Mouse (Mus musculus) MN1 (cell line): ENCODE results near the gene Bbip1.

Experiments used
- DNase-seq: peaks from one replicate; pipeline ENCODE4 v3.0.0-alpha.2; 2016; ENCODE audit warnings: low spot score

Gene Bbip1

GRCm38 (mm10) chr19:53890781-53891251, 53.6 kb downstream of the Bbip1 start:
- no peak for DNase-seq

- DNase-seq: no peak
Observed at GRCm38 (mm10) chr19:53890274-53890673, 54.2 kb downstream of the Bbip1 start.

- no peak for DNase-seq
Observed at GRCm38 (mm10) chr19:53889555-53889954, 54.9 kb downstream of the Bbip1 start.

GRCm38 (mm10) chr19:53888331-53888730, 56.1 kb downstream of the Bbip1 start:
- no peak for DNase-seq

GRCm38 (mm10) chr19:53887822-53888221, 56.6 kb downstream of the Bbip1 start:
- no peak for DNase-seq

GRCm38 (mm10) chr19:53886576-53887370, 57.7 kb downstream of the Bbip1 start:
- no peak for DNase-seq

- DNase-seq: no peak
Observed at GRCm38 (mm10) chr19:53885450-53885849, 59.0 kb downstream of the Bbip1 start.

- DNase-seq: no peak
Observed at GRCm38 (mm10) chr19:53881786-53882185, 62.6 kb downstream of the Bbip1 start.

- no peak for DNase-seq
Observed at GRCm38 (mm10) chr19:53880460-53880859, 64.0 kb downstream of the Bbip1 start.
